Mouse (Mus musculus): Measurements from ENCODE around the gene Ror1. TPM values are rescaled to one million over a fixed set of nuclear protein-coding genes. Genes with fewer than 3 reads are reported as not detected.

Gene Ror1
- polyA plus RNA-seq, 1 experiment from 2014 or later = 5.9 TPM

DNA sequence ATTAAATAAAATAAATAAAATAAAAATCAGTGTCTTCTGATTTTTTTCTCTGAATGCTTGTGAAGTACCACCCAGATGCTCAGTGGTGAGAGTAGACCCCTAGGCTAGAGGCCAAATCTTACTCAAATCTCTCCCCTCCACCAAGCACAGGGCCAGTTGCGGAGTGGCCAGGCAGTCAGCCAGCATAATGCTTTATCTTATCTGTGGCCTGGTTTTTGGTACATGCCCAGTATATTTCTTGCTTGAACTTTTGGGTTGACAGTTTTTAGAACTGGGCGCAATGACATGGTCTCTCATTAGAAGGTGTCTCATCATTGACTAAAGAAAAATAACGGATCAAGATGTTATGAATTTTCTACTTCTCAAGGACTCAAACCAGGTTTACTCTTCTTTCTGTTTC is 136.3 kb downstream of the Ror1 start:
- ATAC-seq (replicated peaks; ENCODE audit: low FRiP score) (no peak), DNase-seq (ENCODE audit: low spot score) (no peak)
- no peaks in the 10 kb centered on the region for H3K36me3 ChIP-seq (ENCODE audit: control insufficient read depth, insufficient read depth, low read length)
- no peak overlapping the region for H3K4me3 ChIP-seq (ENCODE audit: low read depth, low read length)
- H3K4me1 ChIP-seq (replicated peaks; ENCODE audit: control insufficient read depth, insufficient read depth, low read length) = no peaks in the 10 kb centered on the region
- H3K9me3 ChIP-seq (ENCODE audit: control insufficient read depth, low read length) = no peaks in the 10 kb centered on the region
- H3K9ac ChIP-seq (ENCODE audit: low read length) = no peak overlapping the region
- no peak overlapping the region for H3K4me2 ChIP-seq (ENCODE audit: low read depth, low read length, severe bottlenecking)
- no peaks in the 10 kb centered on the region for H3K27me3 ChIP-seq (ENCODE audit: control insufficient read depth, insufficient read depth, low read length)
- no peak overlapping the region for H3K27ac ChIP-seq (ENCODE audit: low read depth, low read length)
- WGBS = 98% methylated on average over 3 of the region's 3 CpGs

DNA sequence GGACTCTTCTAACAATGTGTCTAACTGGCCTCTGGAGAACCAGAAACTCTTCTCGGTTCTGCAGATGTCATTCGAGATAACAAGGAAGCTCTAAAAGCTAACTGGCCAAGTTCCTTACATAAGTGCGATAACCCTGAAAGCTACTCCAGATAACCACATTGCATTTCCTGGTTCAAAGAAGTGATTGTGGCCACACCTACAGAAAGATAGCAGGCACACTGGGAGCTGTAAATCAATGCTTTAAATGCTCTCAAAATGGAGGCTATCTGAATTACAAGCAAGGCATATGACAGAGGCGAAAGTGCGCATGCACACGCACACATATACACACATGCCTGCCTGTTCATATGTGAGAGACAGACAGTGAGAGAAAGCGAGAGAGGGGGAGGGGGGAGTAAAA is 136.9 kb downstream of the Ror1 start:
- Histone ChIP-seq H3K27me3 (ENCODE audit: control insufficient read depth, insufficient read depth, low read length) (no peaks in the 10 kb centered on the region), H3K9ac (ENCODE audit: low read length) (no peak overlapping the region), H3K4me3 (ENCODE audit: low read depth, low read length) (no peak overlapping the region), H3K27ac (ENCODE audit: low read depth, low read length) (no peak overlapping the region), H3K4me2 (ENCODE audit: low read depth, low read length, severe bottlenecking) (no peak overlapping the region), H3K4me1 (replicated peaks; ENCODE audit: control insufficient read depth, insufficient read depth, low read length) (no peaks in the 10 kb centered on the region), H3K9me3 (ENCODE audit: control insufficient read depth, low read length) (no peaks in the 10 kb centered on the region), H3K36me3 (ENCODE audit: control insufficient read depth, insufficient read depth, low read length) (no peaks in the 10 kb centered on the region)
- ATAC-seq (replicated peaks; ENCODE audit: low FRiP score) (no peak), DNase-seq (ENCODE audit: low spot score) (no peak)
- 89% methylated on average over 7 of the region's 7 CpGs for WGBS

DNA sequence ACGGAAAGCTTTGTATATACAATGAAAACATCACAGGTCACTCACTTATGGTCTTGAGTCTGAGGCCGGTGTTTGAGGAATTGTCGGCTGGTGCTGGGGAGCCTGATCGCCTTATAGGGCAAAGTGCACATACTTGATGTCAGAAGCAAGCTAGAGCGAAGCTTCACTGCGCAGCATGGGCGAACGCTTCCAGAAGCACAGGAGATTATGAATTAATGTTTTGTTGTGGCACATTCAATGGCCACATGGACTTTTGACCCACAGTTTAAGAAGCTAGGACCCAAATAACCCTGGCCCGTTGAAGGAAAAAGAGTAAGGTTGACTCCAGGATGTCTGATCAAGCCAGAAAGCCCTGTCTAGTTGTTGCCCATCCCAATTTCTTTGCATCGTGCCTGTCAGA is 138.2 kb downstream of the Ror1 start:
- no peaks in the 10 kb centered on the region for H3K9me3 ChIP-seq (ENCODE audit: control insufficient read depth, low read length)
- ATAC-seq (replicated peaks; ENCODE audit: low FRiP score) (no peak), DNase-seq (ENCODE audit: low spot score) (no peak)
- no peak overlapping the region for H3K4me2 ChIP-seq (ENCODE audit: low read depth, low read length, severe bottlenecking)
- H3K4me3 ChIP-seq (ENCODE audit: low read depth, low read length) = no peak overlapping the region
- H3K9ac ChIP-seq (ENCODE audit: low read length) = no peak overlapping the region
- H3K27me3 ChIP-seq (ENCODE audit: control insufficient read depth, insufficient read depth, low read length) = no peaks in the 10 kb centered on the region
- WGBS = 90% methylated on average over 10 of the region's 10 CpGs
- no peak overlapping the region for H3K27ac ChIP-seq (ENCODE audit: low read depth, low read length)
- no peaks in the 10 kb centered on the region for H3K4me1 ChIP-seq (replicated peaks; ENCODE audit: control insufficient read depth, insufficient read depth, low read length)
- H3K36me3 ChIP-seq (ENCODE audit: control insufficient read depth, insufficient read depth, low read length) = no peaks in the 10 kb centered on the region

DNA sequence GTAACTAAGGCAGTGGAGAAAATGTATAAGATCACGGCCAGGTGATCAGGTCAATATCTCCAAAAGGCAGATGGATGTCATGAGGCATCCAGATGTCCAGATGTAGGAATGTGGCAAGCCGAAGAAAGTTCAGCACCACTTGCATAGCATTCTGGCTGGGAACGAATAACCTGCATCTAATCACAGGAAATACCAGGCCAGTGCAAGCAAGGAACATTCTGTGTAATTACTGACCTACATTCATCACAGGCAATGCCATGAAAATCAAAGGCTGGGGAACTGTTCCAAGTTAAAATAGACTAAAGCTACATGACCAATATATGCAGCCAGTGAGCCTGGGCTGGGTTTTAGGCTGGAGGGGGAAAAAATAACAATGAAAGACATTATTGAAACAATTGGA is 140.7 kb downstream of the Ror1 start:
- WGBS = 76% methylated on average over 3 of the region's 3 CpGs
- H3K9me3 ChIP-seq (ENCODE audit: control insufficient read depth, low read length) = no peaks in the 10 kb centered on the region
- H3K27ac ChIP-seq (ENCODE audit: low read depth, low read length) = no peak overlapping the region
- H3K4me2 ChIP-seq (ENCODE audit: low read depth, low read length, severe bottlenecking) = no peak overlapping the region
- ATAC-seq (replicated peaks; ENCODE audit: low FRiP score) = no peak
- no peak overlapping the region for H3K9ac ChIP-seq (ENCODE audit: low read length)
- H3K27me3 ChIP-seq (ENCODE audit: control insufficient read depth, insufficient read depth, low read length) = no peaks in the 10 kb centered on the region
- no peaks in the 10 kb centered on the region for H3K36me3 ChIP-seq (ENCODE audit: control insufficient read depth, insufficient read depth, low read length)
- no peaks in the 10 kb centered on the region for H3K4me1 ChIP-seq (replicated peaks; ENCODE audit: control insufficient read depth, insufficient read depth, low read length)
- no peak for DNase-seq (ENCODE audit: low spot score)
- no peak overlapping the region for H3K4me3 ChIP-seq (ENCODE audit: low read depth, low read length)

DNA sequence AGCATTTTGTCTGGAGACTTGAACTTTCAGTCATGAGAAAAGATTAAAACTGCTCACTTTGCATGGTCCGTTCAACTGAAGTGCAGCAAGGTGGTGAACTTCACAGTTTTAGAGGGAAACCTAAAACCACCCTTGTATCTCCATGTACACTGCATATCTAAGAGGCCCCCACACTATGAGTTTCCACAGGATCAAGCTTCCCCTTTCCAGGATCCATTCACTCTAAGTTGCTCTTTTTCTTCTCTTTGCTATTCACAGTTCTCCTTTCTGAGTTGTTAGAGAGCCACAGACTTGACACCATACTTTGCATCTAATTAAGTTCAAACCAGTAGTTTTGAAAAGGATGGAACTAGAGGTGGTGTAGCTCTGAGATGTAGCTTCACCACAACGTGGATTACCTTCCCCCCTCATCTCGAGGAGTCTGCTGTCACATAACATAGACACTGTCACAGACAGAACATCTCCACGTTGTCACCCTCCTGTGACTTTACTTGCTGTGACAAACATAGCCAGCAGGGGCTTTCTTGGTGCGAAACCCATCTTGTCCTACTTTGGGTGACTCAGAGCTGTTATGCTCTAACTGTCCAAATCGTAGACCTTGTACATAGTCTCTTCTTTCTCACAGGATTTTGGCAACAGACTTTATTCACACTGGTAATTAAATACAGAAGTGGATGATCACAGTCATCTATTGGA is 146.6 kb downstream of the Ror1 start:
- ATAC-seq (replicated peaks; ENCODE audit: low FRiP score) (no peak), DNase-seq (ENCODE audit: low spot score) (no peak)
- Histone ChIP-seq H3K4me3 (ENCODE audit: low read depth, low read length) (no peak overlapping the region), H3K27ac (ENCODE audit: low read depth, low read length) (no peak overlapping the region), H3K36me3 (ENCODE audit: control insufficient read depth, insufficient read depth, low read length) (no peaks in the 10 kb centered on the region), H3K27me3 (ENCODE audit: control insufficient read depth, insufficient read depth, low read length) (no peaks in the 10 kb centered on the region), H3K9me3 (ENCODE audit: control insufficient read depth, low read length) (no peaks in the 10 kb centered on the region), H3K9ac (ENCODE audit: low read length) (no peak overlapping the region), H3K4me1 (replicated peaks; ENCODE audit: control insufficient read depth, insufficient read depth, low read length) (no peaks in the 10 kb centered on the region), H3K4me2 (ENCODE audit: low read depth, low read length, severe bottlenecking) (no peak overlapping the region)
- WGBS = 81% methylated on average over 6 of the region's 6 CpGs

DNA sequence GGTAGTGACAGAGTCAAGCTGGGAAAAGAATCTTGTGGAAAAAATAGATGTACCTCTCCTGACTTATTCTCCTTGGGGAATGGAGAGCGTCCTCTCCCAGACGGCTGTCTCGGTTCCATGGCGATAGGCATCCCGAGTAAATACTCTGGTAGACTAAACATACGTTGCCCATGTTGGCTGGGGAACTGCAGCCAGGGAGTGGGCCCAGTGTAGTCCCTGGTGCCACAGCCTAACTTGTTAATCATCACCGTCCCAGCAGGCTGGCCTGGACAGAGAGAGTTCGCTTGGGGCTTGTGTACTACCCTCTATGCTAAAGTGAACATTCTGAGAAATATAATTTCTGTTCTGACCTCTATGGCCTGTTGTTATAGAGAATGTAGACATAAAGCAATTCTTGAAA is 148.7 kb downstream of the Ror1 start:
- no peak overlapping the region for H3K27ac ChIP-seq (ENCODE audit: low read depth, low read length)
- no peak for DNase-seq (ENCODE audit: low spot score)
- WGBS = 86% methylated on average over 8 of the region's 8 CpGs
- H3K27me3 ChIP-seq (ENCODE audit: control insufficient read depth, insufficient read depth, low read length) = no peaks in the 10 kb centered on the region
- H3K9me3 ChIP-seq (ENCODE audit: control insufficient read depth, low read length) = no peaks in the 10 kb centered on the region
- H3K9ac ChIP-seq (ENCODE audit: low read length) = no peak overlapping the region
- H3K4me1 ChIP-seq (replicated peaks; ENCODE audit: control insufficient read depth, insufficient read depth, low read length) = no peaks in the 10 kb centered on the region; the same call in 1 of the 2 replicates
- no peaks in the 10 kb centered on the region for H3K36me3 ChIP-seq (ENCODE audit: control insufficient read depth, insufficient read depth, low read length)
- H3K4me3 ChIP-seq (ENCODE audit: low read depth, low read length) = no peak overlapping the region
- no peak for ATAC-seq (replicated peaks; ENCODE audit: low FRiP score)
- no peak overlapping the region for H3K4me2 ChIP-seq (ENCODE audit: low read depth, low read length, severe bottlenecking)

DNA sequence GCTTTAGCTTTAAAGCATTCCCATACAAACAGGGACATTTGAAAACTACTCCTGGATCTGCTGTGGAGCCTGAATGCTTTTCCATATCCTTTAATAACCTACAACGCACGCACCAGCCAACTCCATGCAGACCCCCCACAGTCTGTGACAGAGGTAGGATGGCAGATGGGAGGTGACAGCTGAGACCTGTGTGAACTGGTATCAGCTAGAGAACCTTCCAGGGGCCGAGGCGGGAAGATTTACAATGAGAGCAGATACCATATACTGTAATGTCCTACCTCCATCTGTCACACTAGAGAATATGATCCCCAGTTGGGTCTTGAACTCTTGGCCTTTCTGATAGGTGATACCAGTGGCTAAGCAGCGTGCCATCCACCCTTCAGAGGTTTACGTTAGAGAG is 149.1 kb downstream of the Ror1 start:
- 81% methylated on average over 6 of the region's 6 CpGs for WGBS
- no peak overlapping the region for H3K27ac ChIP-seq (ENCODE audit: low read depth, low read length)
- no peak overlapping the region for H3K4me2 ChIP-seq (ENCODE audit: low read depth, low read length, severe bottlenecking)
- H3K27me3 ChIP-seq (ENCODE audit: control insufficient read depth, insufficient read depth, low read length) = no peaks in the 10 kb centered on the region
- no peak for DNase-seq (ENCODE audit: low spot score)
- no peak overlapping the region for H3K9ac ChIP-seq (ENCODE audit: low read length)
- ATAC-seq (replicated peaks; ENCODE audit: low FRiP score) = no peak
- H3K4me1 ChIP-seq (replicated peaks; ENCODE audit: control insufficient read depth, insufficient read depth, low read length) = no peaks in the 10 kb centered on the region; the same call in 1 of the 2 replicates
- H3K4me3 ChIP-seq (ENCODE audit: low read depth, low read length) = no peak overlapping the region
- no peaks in the 10 kb centered on the region for H3K9me3 ChIP-seq (ENCODE audit: control insufficient read depth, low read length)
- no peaks in the 10 kb centered on the region for H3K36me3 ChIP-seq (ENCODE audit: control insufficient read depth, insufficient read depth, low read length)

DNA sequence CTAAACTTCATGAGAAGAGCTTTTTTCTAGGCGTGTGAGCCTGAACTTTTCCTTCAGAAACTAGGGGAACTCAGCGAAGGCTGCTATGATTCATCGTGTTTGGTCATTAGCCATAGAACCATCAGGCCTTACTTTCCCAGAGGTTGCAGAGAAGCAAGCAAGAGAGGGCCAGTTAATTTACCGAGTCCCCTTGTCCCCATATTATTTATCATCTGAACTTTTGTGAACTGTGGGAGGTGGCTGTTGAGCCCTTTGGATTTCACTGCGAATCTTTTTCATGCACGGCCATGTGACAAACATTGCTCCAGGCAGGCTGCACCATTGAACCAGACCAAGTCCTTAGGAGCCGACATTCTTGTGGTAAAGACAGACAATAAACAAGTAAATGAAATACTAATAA is 152.2 kb downstream of the Ror1 start:
- DNase-seq (ENCODE audit: low spot score) (no peak), ATAC-seq (replicated peaks; ENCODE audit: low FRiP score) (no peak)
- no peak overlapping the region for H3K27ac ChIP-seq (ENCODE audit: low read depth, low read length)
- no peaks in the 10 kb centered on the region for H3K27me3 ChIP-seq (ENCODE audit: control insufficient read depth, insufficient read depth, low read length)
- no peaks in the 10 kb centered on the region for H3K9me3 ChIP-seq (ENCODE audit: control insufficient read depth, low read length)
- H3K36me3 ChIP-seq (ENCODE audit: control insufficient read depth, insufficient read depth, low read length) = no peaks in the 10 kb centered on the region
- H3K4me2 ChIP-seq (ENCODE audit: low read depth, low read length, severe bottlenecking) = no peak overlapping the region
- WGBS = 85% methylated on average over 7 of the region's 7 CpGs
- H3K4me1 ChIP-seq (replicated peaks; ENCODE audit: control insufficient read depth, insufficient read depth, low read length) = no peaks in the 10 kb centered on the region; the same call in 1 of the 2 replicates
- no peak overlapping the region for H3K4me3 ChIP-seq (ENCODE audit: low read depth, low read length)
- H3K9ac ChIP-seq (ENCODE audit: low read length) = no peak overlapping the region

DNA sequence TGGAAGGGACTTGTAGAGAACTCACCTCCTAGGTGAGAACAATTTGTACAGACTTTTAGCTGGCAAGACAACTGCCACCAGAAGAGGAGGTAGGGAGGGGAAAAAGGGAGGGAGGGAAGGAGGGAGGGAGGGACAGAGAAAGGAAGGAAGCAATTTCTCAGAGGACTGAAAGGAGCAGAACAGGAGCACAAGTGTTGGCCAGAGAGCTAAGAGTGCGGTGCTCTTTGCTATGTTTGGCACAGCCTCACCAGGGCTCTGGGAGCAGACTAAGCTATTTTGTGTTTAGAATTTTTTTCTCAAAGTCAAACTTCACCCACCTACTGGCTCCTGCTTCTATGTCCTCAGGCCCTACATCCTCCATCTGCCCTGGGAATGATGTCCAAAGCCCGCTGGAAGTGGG is 152.7 kb downstream of the Ror1 start:
- no peaks in the 10 kb centered on the region for H3K36me3 ChIP-seq (ENCODE audit: control insufficient read depth, insufficient read depth, low read length)

More for the DNA sequence above, 152.7 kb downstream of the Ror1 start:
- DNase-seq (ENCODE audit: low spot score) = no peak
- Histone ChIP-seq H3K4me2 (ENCODE audit: low read depth, low read length, severe bottlenecking) (no peak overlapping the region), H3K4me1 (replicated peaks; ENCODE audit: control insufficient read depth, insufficient read depth, low read length) (no peaks in the 10 kb centered on the region; the same call in 1 of the 2 replicates), H3K4me3 (ENCODE audit: low read depth, low read length) (no peak overlapping the region), H3K9me3 (ENCODE audit: control insufficient read depth, low read length) (no peaks in the 10 kb centered on the region), H3K27ac (ENCODE audit: low read depth, low read length) (no peak overlapping the region), H3K9ac (ENCODE audit: low read length) (no peak overlapping the region), H3K27me3 (ENCODE audit: control insufficient read depth, insufficient read depth, low read length) (no peaks in the 10 kb centered on the region)
- 94% methylated on average over 2 of the region's 2 CpGs for WGBS
- no peak for ATAC-seq (replicated peaks; ENCODE audit: low FRiP score)
